Mouse (Mus musculus) midbrain, embryonic 13.5 days (tissue): Measurements from ENCODE around the gene Bach2. TPM values are rescaled to one million over a fixed set of nuclear protein-coding genes. Genes with fewer than 3 reads are reported as not detected.

ENCODE experiments used
- ATAC-seq: fragments of 200-750 bp; cut with Nextera tagmentation; 2 replicates; pipeline ENCODE4 v1.8.0; 2017; ENCODE audit warnings: mild to moderate bottlenecking, moderate TSS enrichment, moderate library complexity
- H3K27ac ChIP-seq: fragments of 300-500 bp; sonication (generic); 2 replicates; pipeline ENCODE4 v1.5.1; 2015; ENCODE audit warnings: inconsistent platforms, mild to moderate bottlenecking, moderate library complexity
- H3K27me3 ChIP-seq: fragments of 300-500 bp; sonication (generic); 2 replicates; pipeline ENCODE4 v1.6.1; 2015; ENCODE audit warnings: mild to moderate bottlenecking, inconsistent platforms
- H3K36me3 ChIP-seq: fragments of 300-500 bp; sonication (generic); 2 replicates; pipeline ENCODE4 v1.6.1; 2015; ENCODE audit warnings: mild to moderate bottlenecking, inconsistent platforms
- H3K4me1 ChIP-seq: fragments of 300-500 bp; sonication (generic); replicated peaks from 2 replicates; pipeline ENCODE4 v1.6.1; 2015; ENCODE audit warnings: inconsistent platforms
- H3K4me2 ChIP-seq: fragments of 300-500 bp; sonication (generic); replicated peaks from 2 replicates; pipeline ENCODE4 v1.6.1; 2015; ENCODE audit warnings: moderate library complexity, mild to moderate bottlenecking, inconsistent platforms
- H3K4me3 ChIP-seq: fragments of 300-500 bp; sonication (generic); replicated peaks from 2 replicates; pipeline ENCODE4 v1.5.1; 2015; ENCODE audit warnings: mild to moderate bottlenecking, inconsistent platforms
- H3K9ac ChIP-seq: fragments of 300-500 bp; sonication (generic); replicated peaks from 2 replicates; pipeline ENCODE4 v1.6.1; 2015; ENCODE audit warnings: mild to moderate bottlenecking, inconsistent platforms
- H3K9me3 ChIP-seq: fragments of 300-500 bp; sonication (generic); 2 replicates; pipeline ENCODE4 v1.6.1; 2016; ENCODE audit warnings: mild to moderate bottlenecking, inconsistent platforms
- WGBS: fragments of 180-500 bp; shearing (Covaris S2); methylation state at CpG from one replicate; pipeline ENCODE4 v1.1.7; 2015; 5-methylcytosine and 5-hydroxymethylcytosine counted together
- polyA plus RNA-seq: library from polyadenylated mRNA; unstranded; fragments of >200 nt; fragmentation: Nextera tagmentation; extraction: Ambion mirVana; gene quantifications from 2 replicates; pipeline ENCODE4 v1.2.1, GENCODE M21; 2015

Gene Bach2
- polyA plus RNA-seq, 1 experiment from 2014 or later, result 22.7 TPM

DNA sequence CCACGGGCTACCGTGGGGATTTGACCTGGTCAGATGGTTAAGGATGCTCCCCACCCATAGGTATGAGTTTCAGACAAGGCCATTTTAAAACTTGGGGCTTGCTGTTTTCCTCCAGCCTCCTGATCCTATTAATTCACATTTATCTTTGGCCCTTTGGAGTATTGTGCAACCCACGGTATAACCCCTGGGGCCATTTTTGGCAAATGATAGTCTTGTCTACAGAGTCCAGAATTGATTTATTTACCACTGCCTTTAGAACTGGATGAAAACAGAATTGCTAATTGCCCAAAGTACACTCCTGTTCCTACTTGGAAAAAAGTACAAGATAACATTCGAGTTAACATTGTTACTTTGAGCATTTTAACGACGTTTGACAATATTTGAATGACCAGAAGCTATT is 7.0 kb downstream of the Bach2 start:
- no peak for ATAC-seq
- 89% methylated on average over 6 of the region's 6 CpGs for WGBS
- H3K9me3 ChIP-seq, result no peaks in the 10 kb centered on the region

DNA sequence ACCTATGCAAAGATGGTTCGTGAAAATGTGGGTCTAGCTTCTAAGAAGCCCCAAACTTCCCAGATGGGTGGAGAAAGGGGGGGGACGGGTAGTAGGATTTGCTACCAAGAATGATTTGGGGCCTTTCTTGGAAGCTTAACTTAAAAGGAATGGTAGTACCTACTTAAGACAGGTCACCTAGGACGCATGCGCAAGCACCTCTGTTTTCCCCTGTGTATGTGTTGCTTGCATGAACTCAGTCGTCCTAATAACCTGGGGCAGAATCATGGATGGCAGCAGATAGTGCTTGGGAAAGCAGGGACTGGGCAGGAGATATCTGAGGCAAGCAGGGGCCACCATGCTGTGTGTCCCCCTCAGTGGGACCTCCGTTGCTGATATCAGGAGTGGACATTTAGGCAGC is 7.4 kb downstream of the Bach2 start:
- no peak overlapping the region for H3K4me2 ChIP-seq
- H3K4me3 ChIP-seq, result no peak overlapping the region
- no peak overlapping the region for H3K9ac ChIP-seq
- no peak overlapping the region for H3K27ac ChIP-seq
- H3K27me3 ChIP-seq, result no peaks in the 10 kb centered on the region
- no peaks in the 10 kb centered on the region for H3K36me3 ChIP-seq
- peaks cover 85% of the 10 kb centered on the region for H3K4me1 ChIP-seq
- no peaks in the 10 kb centered on the region for H3K9me3 ChIP-seq
- no peak for ATAC-seq
- WGBS, result 80% methylated on average over 6 of the region's 6 CpGs

More for the DNA sequence above, 7.0 kb downstream of the Bach2 start:
- Histone ChIP-seq H3K9ac (no peak overlapping the region), H3K27ac (no peak overlapping the region), H3K4me1 (peaks cover 85% of the 10 kb centered on the region), H3K36me3 (no peaks in the 10 kb centered on the region), H3K4me3 (no peak overlapping the region), H3K27me3 (no peaks in the 10 kb centered on the region), H3K4me2 (no peak overlapping the region)

DNA sequence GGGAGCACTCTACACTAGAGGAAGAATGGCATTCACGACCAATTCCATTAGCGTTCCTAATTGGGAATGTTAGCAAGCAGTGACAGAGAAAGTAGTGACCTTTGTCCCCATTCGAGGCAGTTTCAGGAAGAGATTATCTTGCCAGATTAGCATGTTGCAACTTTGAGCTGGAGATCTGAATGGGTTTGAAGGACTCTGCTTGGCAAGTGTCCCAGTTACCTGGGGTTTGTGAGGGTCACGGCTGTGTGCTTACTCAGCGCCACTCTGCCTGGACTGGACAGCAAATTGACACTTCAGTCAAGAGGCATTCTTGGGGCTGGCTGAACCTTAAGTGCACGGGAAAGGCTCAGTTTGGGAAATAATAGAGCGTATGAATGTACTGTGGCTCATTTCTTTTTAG is 8.2 kb downstream of the Bach2 start:
- H3K27me3 ChIP-seq, result no peaks in the 10 kb centered on the region
- H3K36me3 ChIP-seq, result no peaks in the 10 kb centered on the region
- ATAC-seq, result no peak
- no peaks in the 10 kb centered on the region for H3K9me3 ChIP-seq
- H3K4me1 ChIP-seq, result peaks cover 84% of the 10 kb centered on the region
- H3K27ac ChIP-seq, result no peak overlapping the region
- no peak overlapping the region for H3K4me2 ChIP-seq
- no peak overlapping the region for H3K4me3 ChIP-seq
- no peak overlapping the region for H3K9ac ChIP-seq
- WGBS, result 11% methylated on average over 7 of the region's 7 CpGs

DNA sequence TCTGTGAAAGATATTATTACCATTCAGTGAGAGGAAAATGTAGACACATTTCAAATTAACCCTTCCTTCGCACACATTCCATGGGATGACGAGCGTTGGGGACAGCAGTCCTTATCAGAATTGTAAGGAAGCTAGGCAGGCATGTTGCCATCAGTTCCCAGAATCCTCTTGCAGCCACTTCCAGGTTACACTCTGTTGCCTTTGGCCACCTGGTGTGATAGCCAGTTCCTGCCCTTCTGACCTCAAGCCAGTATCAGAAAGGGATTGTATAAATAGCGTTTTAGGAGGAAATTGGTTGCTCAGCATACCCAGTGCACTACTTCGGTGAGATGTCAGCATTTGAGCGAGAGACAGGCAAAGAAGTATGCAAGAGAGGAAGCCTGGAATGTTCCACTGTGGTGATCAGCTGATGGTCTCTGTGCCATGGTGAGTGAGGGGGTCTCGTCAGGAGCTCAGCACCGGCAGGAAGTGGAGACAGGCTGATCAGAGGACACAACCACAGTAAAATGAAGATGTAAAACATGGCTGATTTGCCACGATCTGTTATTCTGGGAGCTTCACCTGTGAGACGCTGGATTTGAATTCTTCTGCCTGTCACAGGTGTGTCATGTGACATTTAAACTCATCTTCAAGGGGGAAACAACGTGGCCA is 9.0 kb downstream of the Bach2 start:
- WGBS, result 66% methylated on average over 11 of the region's 11 CpGs
- no peak overlapping the region for H3K27ac ChIP-seq
- ATAC-seq, result no peak
- no peak overlapping the region for H3K9ac ChIP-seq
- H3K27me3 ChIP-seq, result no peaks in the 10 kb centered on the region
- peaks cover 84% of the 10 kb centered on the region for H3K4me1 ChIP-seq
- no peaks in the 10 kb centered on the region for H3K36me3 ChIP-seq
- H3K4me2 ChIP-seq, result no peak overlapping the region
- H3K4me3 ChIP-seq, result no peak overlapping the region
- no peaks in the 10 kb centered on the region for H3K9me3 ChIP-seq

DNA sequence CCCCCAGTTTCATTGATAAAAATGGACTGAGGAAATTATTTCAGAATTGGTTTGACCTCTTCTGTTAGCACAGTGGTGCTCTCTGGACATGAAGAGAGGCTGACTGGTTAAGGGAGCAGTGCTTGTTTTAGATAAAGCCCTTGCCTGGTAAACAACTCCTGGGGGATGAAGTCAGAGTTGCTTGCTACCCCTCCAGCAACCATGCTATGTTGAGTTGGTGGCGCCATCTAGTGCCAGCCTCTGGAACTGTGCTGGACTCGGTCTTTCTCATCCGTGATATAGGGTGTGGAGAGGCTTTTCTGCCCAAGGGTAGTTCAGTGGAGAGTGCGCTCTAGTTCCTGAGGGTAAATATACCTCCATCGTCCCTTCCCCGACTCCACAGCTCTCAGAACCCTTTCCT is 9.6 kb downstream of the Bach2 start:
- H3K4me2 ChIP-seq, result no peak overlapping the region
- no peaks in the 10 kb centered on the region for H3K9me3 ChIP-seq
- H3K27me3 ChIP-seq, result no peaks in the 10 kb centered on the region
- no peaks in the 10 kb centered on the region for H3K36me3 ChIP-seq
- WGBS, result 37% methylated on average over 6 of the region's 6 CpGs
- H3K4me1 ChIP-seq, result peaks cover 78% of the 10 kb centered on the region
- no peak overlapping the region for H3K4me3 ChIP-seq
- no peak for ATAC-seq
- no peak overlapping the region for H3K9ac ChIP-seq
- no peak overlapping the region for H3K27ac ChIP-seq

DNA sequence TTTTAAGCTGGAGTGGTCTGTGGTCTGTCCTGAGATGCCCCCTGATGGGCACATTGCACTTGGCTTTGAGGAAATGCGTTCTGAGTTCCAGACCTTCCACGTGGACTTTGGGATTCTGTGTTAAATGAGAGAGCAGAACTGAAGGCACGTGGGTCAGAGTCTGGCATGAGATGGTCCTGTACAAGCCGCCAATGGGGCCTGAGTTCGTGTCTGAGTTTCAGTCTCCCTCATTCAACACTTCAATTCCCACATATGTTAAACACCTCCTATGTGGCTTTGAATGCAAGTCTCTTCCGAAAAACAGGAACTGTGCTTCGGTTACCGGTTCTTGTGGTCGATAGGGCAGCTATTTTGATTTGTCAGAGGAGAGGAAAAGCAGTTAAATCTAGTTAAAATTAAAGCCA is 10.4 kb downstream of the Bach2 start:
- Histone ChIP-seq H3K4me2 (no peak overlapping the region), H3K36me3 (no peaks in the 10 kb centered on the region), H3K4me3 (no peak overlapping the region), H3K4me1 (peaks cover 74% of the 10 kb centered on the region), H3K27me3 (no peaks in the 10 kb centered on the region), H3K9me3 (no peaks in the 10 kb centered on the region), H3K27ac (no peak overlapping the region), H3K9ac (no peak overlapping the region)
- 68% methylated on average over 9 of the region's 9 CpGs for WGBS
- no peak for ATAC-seq

DNA sequence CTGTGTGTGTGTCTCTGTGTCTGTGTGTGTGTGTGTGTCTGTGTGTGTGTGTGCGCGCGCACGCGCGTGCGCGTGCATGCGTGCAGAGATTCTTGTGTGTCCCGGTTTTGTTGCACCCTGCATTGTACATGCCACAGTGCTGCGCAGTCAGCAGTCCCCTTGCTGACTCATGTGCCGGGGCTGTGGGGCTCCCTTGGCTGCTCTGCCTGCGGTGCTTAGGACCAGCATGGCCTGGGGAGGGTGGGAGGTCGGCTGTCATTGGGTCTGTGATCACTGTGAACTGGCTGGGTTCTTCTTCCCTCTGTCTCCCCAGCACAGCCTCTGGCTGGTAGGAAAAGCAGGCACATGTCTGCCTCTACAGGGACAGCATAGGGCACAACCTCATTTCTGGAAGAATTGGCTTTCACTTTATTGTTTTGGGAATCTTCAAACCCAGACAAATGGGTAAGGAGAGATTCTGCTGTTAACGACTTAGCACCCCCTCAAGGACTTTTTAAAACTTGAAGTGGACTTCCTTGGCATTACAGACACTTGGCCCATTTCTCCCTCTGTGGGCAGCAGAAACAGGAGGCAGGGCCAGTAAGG is 11.2 kb downstream of the Bach2 start:
- peak overlapping the region; percentile 46 for H3K4me2 ChIP-seq
- H3K9ac ChIP-seq, result peak overlapping the region; percentile 60
- WGBS, result 61% methylated on average over 15 of the region's 15 CpGs
- peak overlapping the region; percentile 3; the same call in 1 of the 2 replicates for H3K4me3 ChIP-seq
- H3K4me1 ChIP-seq, result peaks cover 67% of the 10 kb centered on the region
- ATAC-seq, result peak; percentile 56
- H3K27me3 ChIP-seq, result no peaks in the 10 kb centered on the region
- no peaks in the 10 kb centered on the region for H3K9me3 ChIP-seq
- H3K36me3 ChIP-seq, result no peaks in the 10 kb centered on the region
- peak overlapping the region; percentile 78 for H3K27ac ChIP-seq

DNA sequence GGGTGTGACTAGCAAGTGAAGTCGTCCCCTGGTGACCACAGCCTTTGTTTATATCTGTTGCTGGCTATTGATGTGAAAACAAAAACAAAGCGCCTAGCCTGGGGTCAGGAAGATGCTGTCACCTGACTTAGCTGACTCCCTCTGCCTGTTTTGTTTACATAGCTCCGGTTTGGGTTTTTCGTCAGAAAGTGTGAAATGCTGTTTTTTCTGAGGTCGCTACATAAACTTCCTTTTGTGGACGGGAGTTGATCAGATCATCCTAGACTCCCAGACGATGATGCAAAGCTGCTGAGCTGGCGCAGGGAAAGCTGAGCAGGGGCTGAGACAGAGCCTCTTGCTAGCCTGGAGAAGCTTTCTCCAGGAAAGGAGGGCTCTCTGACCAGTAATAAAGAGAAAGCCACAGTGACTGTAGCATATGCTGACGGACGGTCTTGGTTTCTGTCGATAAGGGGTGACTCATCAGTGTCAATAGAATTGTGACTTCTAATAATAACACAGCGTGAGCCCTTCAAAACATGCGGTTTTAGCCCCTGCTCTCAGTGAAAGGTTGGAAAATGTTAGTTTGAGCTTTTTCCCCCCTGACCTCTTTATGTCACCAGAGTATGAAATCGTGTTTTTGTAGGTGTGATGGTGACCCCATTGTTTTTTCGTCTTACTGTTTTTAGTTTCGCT is 11.9 kb downstream of the Bach2 start:
- no peaks in the 10 kb centered on the region for H3K36me3 ChIP-seq
- no peaks in the 10 kb centered on the region for H3K9me3 ChIP-seq
- peak overlapping the region; percentile 78 for H3K27ac ChIP-seq
- peaks cover 67% of the 10 kb centered on the region for H3K4me1 ChIP-seq
- peak overlapping the region; percentile 3 for H3K4me3 ChIP-seq
- peak overlapping the region; percentile 46 for H3K4me2 ChIP-seq
- no peaks in the 10 kb centered on the region for H3K27me3 ChIP-seq
- H3K9ac ChIP-seq, result peak overlapping the region; percentile 60
- ATAC-seq, result peak; percentile 19; the same call in 1 of the 2 replicates
- 4% methylated on average over 16 of the region's 16 CpGs for WGBS

DNA sequence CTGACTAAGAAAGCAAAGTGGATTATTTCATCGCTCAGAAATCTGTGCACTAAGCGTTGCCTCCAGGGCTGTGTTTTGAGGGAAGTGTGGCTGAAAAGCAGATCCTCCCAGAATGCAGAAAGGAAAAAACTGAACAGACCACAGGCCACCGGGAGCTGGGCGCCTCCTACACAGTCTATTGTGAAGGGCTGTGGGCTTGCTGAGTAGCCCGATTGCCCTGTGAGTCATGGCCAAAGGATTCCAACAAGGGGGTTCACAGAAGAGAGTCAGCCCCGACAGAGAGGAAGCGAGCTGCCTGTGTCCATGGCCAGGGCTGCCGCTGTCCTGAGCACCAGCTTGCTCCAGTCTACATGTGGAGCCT is 12.4 kb downstream of the Bach2 start:
- Histone ChIP-seq H3K4me3 (peak overlapping the region; percentile 8; the same call in 1 of the 2 replicates), H3K4me1 (peaks cover 65% of the 10 kb centered on the region), H3K27me3 (no peaks in the 10 kb centered on the region), H3K4me2 (peak overlapping the region; percentile 46), H3K9me3 (no peaks in the 10 kb centered on the region), H3K36me3 (no peaks in the 10 kb centered on the region), H3K27ac (peak overlapping the region; percentile 78), H3K9ac (peak overlapping the region; percentile 60)
- 3% methylated on average over 8 of the region's 8 CpGs for WGBS
- ATAC-seq, result peak; percentile 61

DNA sequence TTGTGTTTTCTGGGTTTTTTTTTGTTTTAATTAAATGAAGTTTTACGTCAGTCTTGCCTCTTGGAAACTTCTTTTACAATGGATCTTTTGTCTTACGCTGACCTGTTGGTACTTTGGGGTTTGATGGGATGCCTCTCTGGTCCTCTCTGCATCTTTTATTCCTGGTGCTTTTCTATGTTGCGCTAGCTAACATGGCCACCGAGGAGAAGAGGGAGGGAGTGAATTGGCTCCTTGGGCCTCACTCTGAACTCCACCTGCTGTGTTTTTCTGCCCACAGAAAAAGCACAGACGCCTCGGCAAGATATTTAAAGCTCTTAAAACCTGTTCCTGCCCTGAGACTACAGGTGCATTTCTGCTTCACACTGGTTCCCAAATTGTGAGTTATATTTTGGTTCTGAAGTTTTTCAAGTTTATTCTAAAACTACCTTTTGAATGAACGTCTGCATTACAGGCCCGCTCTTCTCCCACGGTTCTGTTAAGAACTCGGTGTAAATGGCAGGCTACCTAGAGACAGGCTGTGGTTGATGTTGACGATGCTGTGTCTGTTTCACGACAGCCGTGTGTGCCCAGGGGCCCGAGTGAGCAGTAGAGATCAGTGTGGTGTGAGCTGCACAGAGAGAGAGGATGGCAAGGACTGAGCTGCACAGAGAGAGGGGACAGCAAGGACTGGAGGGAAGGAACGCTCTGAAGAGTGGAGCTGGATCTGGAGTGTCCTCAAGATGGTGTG is 13.5 kb downstream of the Bach2 start:
- Histone ChIP-seq H3K4me3 (no peak overlapping the region), H3K27me3 (no peaks in the 10 kb centered on the region), H3K9me3 (no peaks in the 10 kb centered on the region), H3K27ac (peak overlapping the region; percentile 25; the same call in 1 of the 2 replicates), H3K4me1 (peaks cover 54% of the 10 kb centered on the region), H3K36me3 (no peaks in the 10 kb centered on the region), H3K4me2 (no peak overlapping the region), H3K9ac (no peak overlapping the region)
- ATAC-seq, result no peak
- WGBS, result 41% methylated on average over 15 of the region's 15 CpGs

DNA sequence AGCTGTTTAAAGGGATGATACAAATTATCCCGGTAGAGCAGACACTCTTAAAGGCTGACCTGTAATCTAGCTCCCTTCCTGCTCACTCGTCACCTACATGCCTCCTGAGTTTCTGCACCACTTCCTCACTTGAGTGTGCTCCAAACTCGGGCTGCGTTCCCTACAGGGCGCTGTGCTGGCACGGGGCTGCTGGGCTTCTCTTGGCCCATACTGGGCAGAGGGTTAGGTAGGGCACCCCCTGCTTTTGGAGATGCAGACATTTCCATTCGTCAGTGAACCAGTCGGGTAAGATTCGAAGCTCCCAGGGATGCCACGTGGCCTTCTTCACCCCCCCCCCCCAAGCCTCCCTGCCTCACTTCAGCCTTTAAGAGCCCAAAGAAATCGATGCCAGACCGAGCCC is 19.1 kb downstream of the Bach2 start:
- Histone ChIP-seq H3K4me1 (0 out of 2 replicates have a peak, but pooled peaks cover 3% of the 10 kb centered on the region), H3K9me3 (no peaks in the 10 kb centered on the region), H3K27me3 (no peaks in the 10 kb centered on the region), H3K4me3 (no peak overlapping the region), H3K9ac (no peak overlapping the region), H3K4me2 (no peak overlapping the region), H3K27ac (no peak overlapping the region), H3K36me3 (no peaks in the 10 kb centered on the region)
- 83% methylated on average over 12 of the region's 12 CpGs for WGBS
- ATAC-seq, result no peak

DNA sequence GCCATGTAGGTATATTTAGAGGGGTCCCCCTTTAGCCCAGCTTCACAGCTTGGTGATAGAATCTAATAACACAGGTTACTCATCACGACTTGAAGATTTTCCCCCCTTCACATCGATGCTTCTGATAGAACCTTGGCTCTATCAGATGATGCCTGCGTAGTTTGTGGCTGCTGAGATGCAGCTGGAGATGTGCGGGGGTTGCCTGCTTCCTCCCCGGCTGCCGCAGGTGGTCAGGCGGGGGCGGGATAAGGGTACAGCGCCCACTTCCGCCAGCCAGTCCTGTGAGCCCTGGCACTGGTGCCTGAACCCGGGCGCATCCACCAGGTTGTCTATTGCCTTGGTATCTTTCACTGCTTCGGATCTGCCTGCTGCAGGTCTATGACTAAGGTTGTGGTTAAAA is 19.5 kb downstream of the Bach2 start:
- no peaks in the 10 kb centered on the region for H3K27me3 ChIP-seq
- no peak for ATAC-seq
- H3K4me1 ChIP-seq, result 0 out of 2 replicates have a peak, but pooled peaks cover 3% of the 10 kb centered on the region
- H3K4me3 ChIP-seq, result no peak overlapping the region
- no peaks in the 10 kb centered on the region for H3K9me3 ChIP-seq
- H3K27ac ChIP-seq, result no peak overlapping the region
- H3K36me3 ChIP-seq, result no peaks in the 10 kb centered on the region
- 87% methylated on average over 13 of the region's 13 CpGs for WGBS
- no peak overlapping the region for H3K9ac ChIP-seq
- no peak overlapping the region for H3K4me2 ChIP-seq
